Mouse (Mus musculus): Measurements from ENCODE around the gene Icam2. TPM values are rescaled to one million over a fixed set of nuclear protein-coding genes. Genes with fewer than 3 reads are reported as not detected.
A peak's percentile ranks its signal among the peaks of the same experiment; 100 is the strongest.
"Not testable (repeated sequence)": the region's sequence is repeated elsewhere in the genome, so short reads cannot be mapped to it uniquely, and the experiment has no call there.

The Icam2 gene
- total RNA-seq, 2 experiments from 2014 or later, result 4.4 to 5.4 TPM

DNA sequence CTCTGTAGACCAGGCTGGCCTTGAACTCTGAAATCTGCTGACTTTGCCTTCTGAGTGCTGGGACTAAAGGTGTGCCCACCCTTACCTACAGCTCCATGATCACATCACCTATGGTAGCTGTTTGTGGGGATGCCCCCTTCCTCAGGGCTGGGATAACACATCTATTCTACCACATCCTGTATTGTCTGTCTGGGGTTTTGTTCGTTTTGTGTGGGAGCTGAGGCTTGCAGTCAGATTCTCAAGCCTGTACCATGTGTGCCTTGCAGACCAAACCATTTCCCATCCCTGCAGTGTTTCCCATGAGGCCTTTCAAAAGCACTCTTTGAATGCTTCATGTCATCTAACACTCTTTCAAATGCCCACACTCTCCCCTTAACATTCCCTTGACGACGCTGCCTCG, 35.9 kb downstream of the Icam2 start:
- intact Hi-C loops (cut with DNase I), result no loop called here
- DNase-seq, result no peak

DNA sequence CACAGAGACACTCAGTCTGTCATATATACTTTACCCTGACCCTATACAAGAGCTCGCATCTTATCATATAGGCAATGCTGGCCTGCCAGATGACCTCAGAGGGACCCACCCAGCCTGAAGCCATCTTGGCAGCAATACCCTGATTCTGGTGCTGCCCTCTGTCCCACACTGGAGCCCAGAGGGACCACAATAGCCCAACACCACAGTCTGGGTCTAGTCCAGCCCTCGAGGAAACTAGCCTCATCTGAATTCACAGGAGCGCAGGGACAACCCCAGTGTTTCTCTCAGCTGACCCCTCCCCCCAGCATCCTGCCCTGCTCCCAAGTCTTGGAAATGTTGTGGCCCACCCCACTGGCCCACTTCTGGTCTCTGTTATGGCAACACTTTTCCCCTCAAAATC, 36.6 kb downstream of the Icam2 start:
- DNase-seq, result no peak
- intact Hi-C loops (cut with DNase I), result no loop called here

DNA sequence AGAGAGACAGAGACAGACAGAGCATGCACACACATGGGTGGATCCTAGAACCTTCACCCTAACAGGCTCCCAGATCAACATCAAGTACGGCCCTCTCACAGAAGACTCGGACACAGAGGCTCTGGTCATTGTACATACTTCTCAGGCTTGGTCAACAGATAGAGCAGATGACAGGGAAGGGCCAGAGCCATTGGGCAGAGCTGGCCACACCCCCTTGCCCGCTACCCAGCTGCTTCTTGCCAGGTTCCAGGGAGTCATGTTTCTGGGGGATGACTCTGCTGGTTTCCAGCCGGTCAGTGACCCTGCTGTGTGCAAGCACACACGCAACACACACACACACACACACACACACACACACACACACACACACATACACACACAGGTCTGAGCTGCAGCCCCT, 37.0 kb downstream of the Icam2 start:
- intact Hi-C loops (cut with DNase I), result no loop called here
- peak in 1 of 2 experiments; percentile 50 for DNase-seq

DNA sequence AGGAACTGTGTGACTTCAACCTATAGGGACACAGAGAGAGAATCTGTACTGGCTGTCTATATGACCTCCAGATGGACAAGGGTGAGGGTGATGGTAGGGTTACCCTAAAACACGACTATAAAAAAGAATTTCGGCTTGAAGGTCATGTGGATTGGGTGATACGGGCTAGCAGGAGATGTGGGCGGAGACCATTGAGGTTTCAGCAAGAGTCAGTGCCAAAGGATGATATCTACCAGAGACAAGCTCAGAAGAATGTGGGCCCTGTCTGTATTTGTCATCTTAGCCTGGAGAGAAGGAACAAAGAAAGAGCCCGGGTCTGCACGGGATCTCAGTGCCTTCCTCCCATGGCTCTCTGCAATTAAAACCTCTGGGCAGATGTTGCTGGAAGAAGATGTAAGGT, 38.1 kb downstream of the Icam2 start:
- intact Hi-C loops (cut with DNase I), result no loop called here
- DNase-seq, result no peak

DNA sequence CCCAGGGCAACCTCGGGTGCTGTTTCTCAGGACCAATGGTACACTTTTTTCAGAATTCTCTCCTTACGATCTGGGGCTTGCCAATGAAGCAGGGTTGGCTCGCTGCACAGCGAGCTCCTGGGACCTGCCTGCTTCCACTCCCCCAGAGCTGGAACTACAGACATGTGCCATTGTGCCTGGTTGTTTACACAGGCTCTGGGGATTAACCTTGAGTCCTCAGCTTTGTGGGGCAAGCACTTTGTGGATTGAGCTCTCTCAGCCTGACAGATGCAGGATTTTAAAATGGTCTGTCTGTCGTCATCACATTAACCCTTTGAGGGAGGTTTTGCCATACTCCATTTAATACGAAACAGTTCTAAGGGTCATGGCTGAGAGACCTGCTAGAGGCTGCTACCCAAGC, 43.0 kb downstream of the Icam2 start:
- intact Hi-C loops (cut with DNase I), result no loop called here

DNA sequence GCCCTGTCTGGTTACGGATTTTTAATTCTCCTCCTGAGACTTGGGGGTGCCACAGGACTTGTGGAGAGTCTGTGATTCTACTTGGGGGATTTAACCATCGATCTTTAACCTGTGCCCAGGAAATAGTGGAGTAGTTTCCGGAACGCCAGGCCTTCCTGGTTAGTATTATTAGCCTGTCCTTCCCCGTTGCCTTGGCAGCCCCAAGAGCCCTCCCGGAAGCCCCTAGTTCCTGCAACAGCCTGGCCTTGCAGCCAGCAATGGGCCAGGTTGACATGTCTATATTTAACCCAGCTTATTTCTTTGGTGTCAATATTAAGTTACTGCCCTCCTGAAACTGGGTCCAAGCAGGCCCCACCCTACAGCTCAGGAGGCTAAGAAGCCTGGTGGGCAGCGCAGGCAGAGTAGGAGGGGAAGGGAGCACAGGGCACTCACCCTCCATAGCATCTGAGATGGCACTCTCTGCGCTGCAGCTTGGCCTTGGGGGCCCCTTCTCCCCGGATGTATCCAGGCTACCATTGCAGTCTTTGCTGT, 46.8 kb downstream of the Icam2 start:
- DNase-seq, result peak in 1 of 2 experiments; percentile 57
- intact Hi-C loops (cut with DNase I), result no loop called here

More for the DNA sequence above, 43.0 kb downstream of the Icam2 start:
- no peak for DNase-seq

DNA sequence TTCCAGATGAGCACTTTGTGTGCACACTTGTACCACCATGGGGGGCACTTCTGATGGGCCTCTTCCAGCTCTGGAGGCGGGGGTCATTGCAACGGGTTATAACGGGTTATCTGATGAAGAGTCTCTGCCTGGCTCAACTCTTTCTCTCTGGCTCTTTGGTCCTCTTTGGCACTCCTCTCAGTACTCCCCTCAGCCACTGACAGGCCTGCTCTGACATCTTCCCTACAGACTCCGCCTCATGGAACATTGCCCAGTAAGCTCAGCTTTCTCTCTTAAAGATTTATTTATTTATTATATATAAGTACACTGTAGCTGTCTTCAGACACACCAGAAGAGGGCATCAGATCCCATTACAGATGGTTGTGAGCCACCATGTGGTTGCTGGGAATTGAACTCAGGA, 48.6 kb downstream of the Icam2 start:
- intact Hi-C loops (cut with DNase I), result not testable (repeated sequence)

DNA sequence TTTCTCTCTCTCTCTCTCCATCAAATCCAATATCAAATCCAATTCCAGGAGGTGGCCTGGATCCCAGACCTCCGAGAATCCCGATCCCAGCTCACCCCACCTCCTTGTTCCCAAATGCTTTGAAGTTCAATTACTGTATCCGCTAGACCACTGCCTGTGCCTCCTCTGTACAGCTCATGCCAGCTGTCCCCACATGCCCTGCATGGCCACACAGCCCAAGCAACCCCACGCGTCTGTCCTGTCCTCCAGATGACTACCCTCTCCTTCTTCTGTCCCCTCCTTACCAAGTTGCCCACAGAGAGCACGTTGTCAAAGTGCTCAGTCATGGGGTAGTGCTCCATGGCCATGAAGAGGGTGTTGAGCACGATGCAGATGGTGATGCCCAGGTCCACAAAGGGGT, 49.0 kb downstream of the Icam2 start:
- no peak for DNase-seq
- intact Hi-C loops (cut with DNase I), result no loop called here

More for the DNA sequence above, 48.6 kb downstream of the Icam2 start:
- not testable (repeated sequence) for DNase-seq

DNA sequence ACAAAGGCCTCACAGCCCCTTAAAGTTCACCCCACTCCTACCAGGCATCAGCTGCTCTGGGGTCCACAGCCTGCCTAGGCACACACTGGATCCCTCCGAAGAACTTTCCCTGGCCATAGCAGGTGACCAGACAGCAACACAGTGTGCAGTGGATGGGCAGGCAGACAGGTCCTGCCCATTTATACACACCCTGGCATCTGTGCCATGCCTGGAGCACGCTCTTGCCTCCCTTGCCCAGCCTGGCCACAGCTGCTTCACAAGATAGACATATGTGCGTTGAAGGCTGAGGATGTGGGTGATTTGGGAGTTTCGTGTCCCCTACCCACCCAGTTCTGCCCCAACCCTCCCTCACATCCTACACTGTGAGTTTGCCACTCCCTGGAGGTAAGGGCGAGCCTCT, 49.8 kb downstream of the Icam2 start:
- no peak for DNase-seq
- intact Hi-C loops (cut with DNase I), result no loop called here

DNA sequence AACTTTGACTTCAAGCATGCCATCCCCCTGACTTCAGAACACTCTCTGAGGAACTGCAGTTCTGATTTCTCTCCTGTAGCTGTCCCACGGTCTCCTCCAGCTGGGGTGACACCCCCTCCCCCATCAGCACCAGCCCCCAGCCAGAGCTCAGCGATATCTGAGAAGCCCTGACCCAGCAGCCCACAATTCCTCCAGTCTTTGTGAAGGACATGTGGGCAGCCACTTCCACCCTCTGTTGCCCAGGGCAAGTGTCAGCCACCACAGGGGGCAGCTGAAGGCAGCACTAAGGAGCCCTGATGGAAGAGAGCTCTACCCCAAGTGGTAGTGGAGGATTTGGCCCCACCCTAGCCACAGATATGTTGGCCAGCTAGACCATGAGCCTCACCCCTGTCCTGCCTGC, 53.8 kb downstream of the Icam2 start:
- intact Hi-C loops (cut with DNase I), result no loop called here
- DNase-seq, result peak in 1 of 2 experiments; percentile 40

DNA sequence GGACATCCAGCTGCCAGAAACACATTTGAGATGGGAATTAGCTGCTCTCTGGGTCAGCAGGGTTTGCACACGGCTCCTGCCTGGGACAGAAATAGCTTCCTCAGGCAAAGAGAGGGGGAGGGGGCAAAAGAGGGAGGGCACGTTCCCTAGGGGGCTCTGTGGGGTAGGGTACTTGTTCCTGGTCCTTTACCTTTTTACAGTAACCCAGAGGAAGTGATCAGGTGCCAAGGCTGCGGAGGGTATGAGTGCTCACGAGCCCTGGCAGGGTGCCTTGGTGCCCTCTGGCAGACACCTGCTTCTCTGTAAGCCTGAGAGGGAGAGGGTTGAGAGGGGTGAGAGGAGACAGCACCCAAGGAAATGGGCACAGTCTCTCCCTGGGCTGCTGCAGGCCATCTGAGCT, 55.4 kb downstream of the Icam2 start:
- DNase-seq, result no peak
- intact Hi-C loops (cut with DNase I), result loop anchor here (1.0 kb wide), 1 partner anchor 33 kb away; the partner anchor contains the start of gene Prr29

DNA sequence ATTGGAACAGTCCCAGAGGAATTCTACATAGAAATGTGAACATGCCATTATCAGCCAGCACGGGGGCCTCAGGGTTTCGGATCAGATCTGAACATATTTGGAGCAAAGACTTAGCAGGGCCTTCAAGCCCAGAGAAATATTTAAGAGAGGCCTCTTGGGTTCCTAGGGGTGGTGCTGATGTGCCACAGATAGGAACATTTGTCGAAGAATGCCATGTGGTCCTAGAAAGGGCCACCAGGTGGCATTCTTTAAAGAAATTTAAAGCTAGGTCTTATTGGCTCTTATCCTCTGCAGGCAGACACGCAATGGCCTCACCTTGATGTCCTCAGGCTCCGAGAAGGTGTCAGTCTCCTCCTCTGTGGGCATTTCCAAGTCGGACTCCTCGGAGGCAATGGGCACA, 58.2 kb downstream of the Icam2 start:
- no peak for DNase-seq
- intact Hi-C loops (cut with DNase I), result no loop called here

DNA sequence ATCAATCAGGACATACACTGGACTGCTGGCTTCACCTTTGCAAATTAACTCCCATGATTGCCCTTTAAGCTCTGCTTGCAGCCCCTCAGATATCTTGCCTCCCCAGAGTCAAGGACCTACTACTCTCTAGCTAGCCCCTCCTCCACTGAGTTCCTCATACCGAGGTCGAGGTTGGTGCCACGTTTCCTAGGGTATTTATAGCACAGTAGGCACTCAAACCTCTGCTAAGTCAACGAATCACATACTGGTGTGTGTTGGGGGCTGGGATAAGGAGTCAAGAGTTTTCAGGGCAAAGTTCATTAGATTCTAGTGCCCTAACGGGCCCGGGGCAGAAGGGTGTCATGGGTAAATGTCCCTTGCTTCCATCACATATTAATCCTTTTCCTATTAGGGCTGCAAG, 58.7 kb downstream of the Icam2 start:
- no peak for DNase-seq
- intact Hi-C loops (cut with DNase I), result no loop called here

DNA sequence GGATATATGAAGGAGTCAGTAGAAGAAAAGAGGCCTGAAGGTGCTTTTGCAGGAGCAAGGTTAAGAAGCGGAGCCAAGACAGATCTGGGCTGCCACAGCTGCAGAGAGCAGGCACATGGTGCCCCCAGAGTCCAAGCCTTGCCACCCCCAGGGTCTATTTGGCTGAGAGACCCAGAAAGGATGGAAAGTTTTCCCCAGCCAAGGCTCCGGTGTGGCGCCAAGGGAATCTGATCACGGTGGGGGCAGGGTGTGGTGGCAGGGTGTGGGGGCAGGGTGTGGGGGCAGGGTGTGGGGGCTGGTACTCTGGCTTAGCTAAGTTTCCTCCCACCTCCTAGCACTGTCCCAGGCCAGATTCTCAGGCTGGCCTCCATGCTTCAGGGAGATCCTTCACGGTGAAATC, 59.4 kb downstream of the Icam2 start:
- DNase-seq, result peak in 1 of 2 experiments; percentile 64
- intact Hi-C loops (cut with DNase I), result loop anchor here (1.0 kb wide), 1 partner anchor 38 kb away; no protein-coding TSS in a partner anchor

Other genes starting within 250 kb of the Icam2 start
- gene Gm10840, start 227.2 kb downstream of the Icam2 start, total RNA-seq (2021), result not detected
- 1 to 10 TPM; 1.5 to 3.6 TPM for gene Limd2, start 227.2 kb downstream of the Icam2 start, total RNA-seq (2021)
- 10 to 100 TPM; 10.5 to 10.9 TPM for gene Strada, start 185.9 kb downstream of the Icam2 start, total RNA-seq (2021)
- 10 to 100 TPM; 60.0 to 68.3 TPM for gene Ccdc47, start 171.7 kb downstream of the Icam2 start, total RNA-seq (2021)
- 10 to 100 TPM; 19.1 to 22.2 TPM for gene Ddx42, start 171.1 kb downstream of the Icam2 start, total RNA-seq (2021)
- 10 to 100 TPM; 15.7 to 22.3 TPM for gene Ftsj3, start 132.0 kb downstream of the Icam2 start, total RNA-seq (2021)
- gene Psmc5, start 131.9 kb downstream of the Icam2 start, total RNA-seq (2021), result 100 to 1,000 TPM; 122 to 134 TPM
- gene Smarcd2, start 115.1 kb downstream of the Icam2 start, total RNA-seq (2021), result 10 to 100 TPM; 12.6 to 14.4 TPM
- under 1 TPM; 0.08 to 0.12 TPM for gene Tcam1, start 111.4 kb downstream of the Icam2 start, total RNA-seq (2021)
- gene Gh, start 86.2 kb downstream of the Icam2 start, total RNA-seq (2021), result not detected
- gene Cd79b, start 73.3 kb downstream of the Icam2 start, total RNA-seq (2021), result under 1 TPM; 0.30 to 0.43 TPM
- gene Scn4a, start 34.8 kb downstream of the Icam2 start, total RNA-seq (2021), result 100 to 1,000 TPM; 381 to 407 TPM
- gene Prr29, start 22.6 kb downstream of the Icam2 start, total RNA-seq (2021), result 1 to 10 TPM; 5.7 to 7.1 TPM
- 1 to 10 TPM; 5.2 to 8.1 TPM for gene Ern1, start 99.8 kb upstream of the Icam2 start, total RNA-seq (2021)
- gene Tex2, start 225.3 kb upstream of the Icam2 start, total RNA-seq (2021), result 10 to 100 TPM; 45.7 to 46.2 TPM

All from gastrocnemius, postnatal 36 days (tissue).